Mouse (Mus musculus) c-Kit-positive CD71-positive TER-119-negative erythroid progenitor cells, embryonic 14.5 days (primary cell): ENCODE measurements at regions not wholly inside any gene's neighbourhood (a gene's known extent, or its start where the extent isn't known, plus 50 kb on each side); places are given as distances from the start of the nearest gene placed in this dataset.

Experiments
- DNase-seq: peaks from one replicate; pipeline ENCODE4 v3.0.0-alpha.2; 2013; ENCODE audit warnings: low read depth

DNA sequence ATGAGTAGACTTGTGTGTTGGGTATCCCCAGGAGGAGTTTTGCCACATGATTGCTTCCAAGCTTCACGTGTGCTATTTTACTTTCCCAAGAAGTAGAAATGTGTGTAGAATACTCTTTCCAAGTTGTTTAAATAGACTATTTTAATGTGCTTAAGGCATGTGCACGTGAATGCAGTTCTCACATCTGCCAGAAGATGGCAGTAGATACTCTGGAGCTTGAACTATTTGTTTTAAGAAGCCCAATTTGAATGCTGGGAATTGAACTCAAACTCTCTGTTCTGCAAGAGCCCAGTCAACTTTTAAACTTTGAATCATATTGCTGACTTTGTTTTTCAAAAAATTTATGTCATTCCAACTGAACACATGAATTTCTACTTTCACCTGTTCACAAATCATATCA, 431.3 kb upstream of the Reg3g start:
- DNase-seq = peak; percentile 5

- DNase-seq = no peak
Measured at GRCm38 (mm10) chr6:78892730-78893129, 424.1 kb upstream of the Reg3g start.

DNA sequence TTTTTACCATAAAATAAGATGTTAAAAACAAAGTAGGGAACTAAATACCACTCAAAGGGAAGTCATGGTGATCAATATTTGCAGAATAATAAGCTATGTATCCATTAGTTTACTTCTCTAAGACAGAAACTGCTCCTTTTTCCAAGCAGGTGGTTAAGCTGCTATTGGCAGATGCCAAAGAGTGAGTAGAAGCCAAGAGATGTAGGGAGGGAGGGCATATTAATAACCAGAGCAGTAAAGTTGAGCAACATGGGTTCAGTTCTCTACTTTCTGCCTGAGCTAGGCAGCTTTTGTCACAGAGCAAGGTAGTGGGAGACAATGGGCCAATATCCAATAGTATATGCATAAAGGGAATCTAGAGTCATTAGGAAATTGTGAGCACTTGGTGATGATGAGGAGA, 394.4 kb upstream of the Reg3g start:
- no peak for DNase-seq

DNA sequence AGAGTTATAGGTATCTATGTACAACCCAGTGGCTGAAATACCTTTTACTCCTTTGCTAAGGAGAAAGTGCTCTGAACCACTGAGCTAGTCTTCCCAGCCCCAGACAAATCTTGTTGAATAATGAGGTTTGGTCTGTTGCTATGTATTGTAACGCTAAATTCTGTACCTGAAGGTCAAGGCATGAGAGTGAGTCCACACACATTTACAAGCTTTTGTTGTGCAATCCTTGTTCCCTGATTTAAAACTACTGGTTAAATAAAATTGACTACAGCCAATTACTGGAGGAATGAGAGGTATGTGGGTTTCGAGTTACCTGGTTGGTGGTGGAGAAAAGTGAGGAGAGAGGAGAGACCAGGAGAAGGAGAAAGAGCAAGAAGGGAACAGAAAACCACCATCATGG, 372.6 kb upstream of the Reg3g start:
- no peak for DNase-seq

- no peak for DNase-seq
Measured at GRCm38 (mm10) chr6:78825901-78826629, 357.4 kb upstream of the Reg3g start.

DNA sequence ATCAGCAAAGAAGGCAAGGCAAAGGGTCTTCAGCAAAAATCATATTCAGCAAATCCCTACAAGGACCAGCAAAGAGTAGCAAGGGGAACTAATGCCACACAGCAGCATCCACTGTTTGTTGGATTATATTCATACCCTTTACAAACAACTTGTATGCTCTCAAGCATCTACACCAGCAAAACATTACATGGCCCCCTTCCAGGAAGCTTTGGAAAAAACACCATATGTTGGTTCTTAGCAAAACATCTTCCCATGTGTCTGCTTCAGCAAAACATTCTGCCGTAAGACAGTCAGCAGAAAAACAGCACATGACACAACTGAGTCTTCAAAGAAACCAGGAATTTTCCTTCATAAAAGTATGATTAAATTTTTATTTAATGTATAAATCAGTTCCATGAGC, 352.6 kb upstream of the Reg3g start:
- DNase-seq = no peak

- DNase-seq = no peak
Measured at GRCm38 (mm10) chr6:78797013-78797412, 328.3 kb upstream of the Reg3g start.

DNA sequence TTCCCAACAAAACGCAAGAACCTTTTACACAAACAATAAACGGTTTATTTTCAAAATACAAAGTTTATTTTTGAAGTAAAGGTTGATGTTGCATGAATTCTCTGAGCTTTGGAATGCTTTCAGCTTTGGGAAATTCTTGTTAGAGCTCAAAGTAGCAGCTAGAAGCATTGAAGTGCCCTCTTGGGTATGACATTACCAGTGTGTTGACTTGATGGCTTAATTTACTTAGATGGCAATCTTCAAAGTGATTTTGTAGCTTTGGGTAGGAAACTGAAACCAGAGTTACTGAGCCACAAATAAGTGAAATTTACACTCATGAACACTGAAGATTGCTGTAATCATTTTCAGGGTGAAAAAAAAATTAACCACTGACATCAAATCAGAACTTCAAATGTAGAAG, 320.3 kb upstream of the Reg3g start:
- DNase-seq = no peak

- no peak for DNase-seq
Measured at GRCm38 (mm10) chr6:78757619-78758018, 288.9 kb upstream of the Reg3g start.
